Mouse (Mus musculus): Measurements from ENCODE around the gene Vmn1r194. TPM values are rescaled to one million over a fixed set of nuclear protein-coding genes. Genes with fewer than 3 reads are reported as not detected.
"Not testable (repeated sequence)": the region's sequence is repeated elsewhere in the genome, so short reads cannot be mapped to it uniquely, and the experiment has no call there.

The Vmn1r194 gene
- not detected in 2 replicates for polyA plus RNA-seq (2015; fragmentation: Nextera tagmentation; extraction: Ambion mirVana)

GRCm38 (mm10) chr13:22243915-22244314 is at the start of gene Vmn1r194:
Gene Vmn1r194 (plus strand): TSS chr13:22244215.
- no peak within 1 kb of the TSS for H3K9ac ChIP-seq (ENCODE audit: low read length)
- H3K27ac ChIP-seq (replicated peaks) = no peak within 1 kb of the TSS
- H3K27me3 ChIP-seq (ENCODE audit: control insufficient read depth, insufficient read depth, low read length) = no peaks in the 10 kb centered on the region
- no peaks in the 10 kb centered on the region for H3K36me3 ChIP-seq (ENCODE audit: control insufficient read depth, insufficient read depth, low read length)
- no peaks in the 10 kb centered on the region for H3K9me3 ChIP-seq (ENCODE audit: control insufficient read depth, low read length)
- 21% methylated on average over 1 of the region's 1 CpGs for WGBS
- H3K4me2 ChIP-seq (replicated peaks; ENCODE audit: low read depth) = no peak within 1 kb of the TSS
- H3K4me3 ChIP-seq (ENCODE audit: low read depth, low read length) = no peak within 1 kb of the TSS
- TF ChIP-seq EP300 (optimal IDR thresholded peaks at IDR 0.05) = no peak
- DNase-seq (ENCODE audit: low spot score) (no peak), ATAC-seq (ENCODE audit: low FRiP score, low TSS enrichment) (no peak)
- H3K4me1 ChIP-seq (replicated peaks; ENCODE audit: control insufficient read depth, insufficient read depth) = no peaks in the 10 kb centered on the region

GRCm38 (mm10) chr13:22223060-22223459 is 21.0 kb upstream of the Vmn1r194 start, which contains the start of gene Vmn1r193:
Gene Vmn1r193 (minus strand): TSS chr13:22223160.
- not testable (repeated sequence) for DNase-seq (ENCODE audit: low spot score); ATAC-seq (ENCODE audit: low FRiP score, low TSS enrichment); H3K27ac ChIP-seq (replicated peaks); H3K36me3 ChIP-seq (ENCODE audit: control insufficient read depth, insufficient read depth, low read length); H3K4me1 ChIP-seq (replicated peaks; ENCODE audit: control insufficient read depth, insufficient read depth); H3K27me3 ChIP-seq (ENCODE audit: control insufficient read depth, insufficient read depth, low read length); H3K4me3 ChIP-seq (ENCODE audit: low read depth, low read length); H3K9me3 ChIP-seq (ENCODE audit: control insufficient read depth, low read length); H3K9ac ChIP-seq (ENCODE audit: low read length); H3K4me2 ChIP-seq (replicated peaks; ENCODE audit: low read depth)
- 69% methylated on average over 1 of the region's 1 CpGs for WGBS

- not testable (repeated sequence) for H3K27ac ChIP-seq (replicated peaks); H3K9me3 ChIP-seq (ENCODE audit: control insufficient read depth, low read length); DNase-seq (ENCODE audit: low spot score); H3K4me1 ChIP-seq (replicated peaks; ENCODE audit: control insufficient read depth, insufficient read depth); ATAC-seq (ENCODE audit: low FRiP score, low TSS enrichment); H3K27me3 ChIP-seq (ENCODE audit: control insufficient read depth, insufficient read depth, low read length); H3K36me3 ChIP-seq (ENCODE audit: control insufficient read depth, insufficient read depth, low read length); H3K4me3 ChIP-seq (ENCODE audit: low read depth, low read length); H3K9ac ChIP-seq (ENCODE audit: low read length); H3K4me2 ChIP-seq (replicated peaks; ENCODE audit: low read depth)
- 78% methylated on average over 1 of the region's 1 CpGs for WGBS
Measured at GRCm38 (mm10) chr13:22270222-22270621, 26.2 kb downstream of the Vmn1r194 start, which contains the start of gene Vmn1r195. Gene Vmn1r195 (plus strand): TSS chr13:22270522.

GRCm38 (mm10) chr13:22271721-22272120 is 27.7 kb downstream of the Vmn1r194 start:
- H3K4me3 ChIP-seq (ENCODE audit: low read depth, low read length) = no peak overlapping the region
- H3K27me3 ChIP-seq (ENCODE audit: control insufficient read depth, insufficient read depth, low read length) = no peaks in the 10 kb centered on the region
- H3K27ac ChIP-seq (replicated peaks) = no peak overlapping the region
- 42% methylated on average over 2 of the region's 2 CpGs for WGBS
- H3K9ac ChIP-seq (ENCODE audit: low read length) = no peak overlapping the region
- no peak for TF ChIP-seq EP300 (optimal IDR thresholded peaks at IDR 0.05)
- ATAC-seq (ENCODE audit: low FRiP score, low TSS enrichment) = no peak
- no peaks in the 10 kb centered on the region for H3K9me3 ChIP-seq (ENCODE audit: control insufficient read depth, low read length)
- H3K4me1 ChIP-seq (replicated peaks; ENCODE audit: control insufficient read depth, insufficient read depth) = no peaks in the 10 kb centered on the region
- no peak for DNase-seq (ENCODE audit: low spot score)
- H3K4me2 ChIP-seq (replicated peaks; ENCODE audit: low read depth) = no peak overlapping the region
- no peaks in the 10 kb centered on the region for H3K36me3 ChIP-seq (ENCODE audit: control insufficient read depth, insufficient read depth, low read length)

GRCm38 (mm10) chr13:22284578-22284977 is 40.6 kb downstream of the Vmn1r194 start:
- 57% methylated on average over 2 of the region's 2 CpGs for WGBS
- no peaks in the 10 kb centered on the region for H3K36me3 ChIP-seq (ENCODE audit: control insufficient read depth, insufficient read depth, low read length)
- H3K4me1 ChIP-seq (replicated peaks; ENCODE audit: control insufficient read depth, insufficient read depth) = no peaks in the 10 kb centered on the region
- H3K27ac ChIP-seq (replicated peaks) = no peak overlapping the region
- no peak overlapping the region for H3K4me2 ChIP-seq (replicated peaks; ENCODE audit: low read depth)
- no peaks in the 10 kb centered on the region for H3K9me3 ChIP-seq (ENCODE audit: control insufficient read depth, low read length)
- ATAC-seq (ENCODE audit: low FRiP score, low TSS enrichment) (no peak), DNase-seq (ENCODE audit: low spot score) (no peak)
- no peaks in the 10 kb centered on the region for H3K27me3 ChIP-seq (ENCODE audit: control insufficient read depth, insufficient read depth, low read length)
- TF ChIP-seq EP300 (optimal IDR thresholded peaks at IDR 0.05) = no peak
- TF ChIP-seq CTCF (IDR thresholded peaks at IDR 0.05; ENCODE audit: low read depth) = peak; percentile 48
- H3K4me3 ChIP-seq (ENCODE audit: low read depth, low read length) = no peak overlapping the region
- H3K9ac ChIP-seq (ENCODE audit: low read length) = no peak overlapping the region

GRCm38 (mm10) chr13:22289620-22290019 is 45.6 kb downstream of the Vmn1r194 start, which contains the start of gene Vmn1r196:
Gene Vmn1r196 (plus strand): TSS chr13:22289920.
- Histone ChIP-seq H3K36me3 (ENCODE audit: control insufficient read depth, insufficient read depth, low read length) (no peaks in the 10 kb centered on the region), H3K27ac (replicated peaks) (no peak within 1 kb of the TSS), H3K4me3 (ENCODE audit: low read depth, low read length) (no peak within 1 kb of the TSS), H3K9ac (ENCODE audit: low read length) (no peak within 1 kb of the TSS), H3K9me3 (ENCODE audit: control insufficient read depth, low read length) (no peaks in the 10 kb centered on the region), H3K4me1 (replicated peaks; ENCODE audit: control insufficient read depth, insufficient read depth) (no peaks in the 10 kb centered on the region), H3K4me2 (replicated peaks; ENCODE audit: low read depth) (no peak within 1 kb of the TSS), H3K27me3 (ENCODE audit: control insufficient read depth, insufficient read depth, low read length) (no peaks in the 10 kb centered on the region)
- 67% methylated on average over 2 of the region's 2 CpGs for WGBS
- ATAC-seq (ENCODE audit: low FRiP score, low TSS enrichment) (no peak), DNase-seq (ENCODE audit: low spot score) (no peak)
- no peak for TF ChIP-seq CTCF (IDR thresholded peaks at IDR 0.05; ENCODE audit: low read depth)
- no peak for TF ChIP-seq EP300 (optimal IDR thresholded peaks at IDR 0.05)

Small RNA genes within 50 kb of the gene (microRNA-seq; reads per million reads assigned to microRNA genes)
- gene Gm23282 = not detected
- not detected for gene Gm25084

Other genes starting within 250 kb of the Vmn1r194 start
- gene Prss16, start 234.5 kb upstream of the Vmn1r194 start, polyA plus RNA-seq (2015; fragmentation: Nextera tagmentation; extraction: Ambion mirVana) = 0.51 and 0.65 TPM in 2 replicates
- gene Hist1h2ah, start 208.6 kb upstream of the Vmn1r194 start, polyA plus RNA-seq (2015; fragmentation: Nextera tagmentation; extraction: Ambion mirVana) = 2.1 TPM in 1 of 2 replicates, not detected in the other
- 0.35 and 0.99 TPM in 2 replicates for gene Hist1h2bk, start 208.3 kb upstream of the Vmn1r194 start, polyA plus RNA-seq (2015; fragmentation: Nextera tagmentation; extraction: Ambion mirVana)
- 5.8 and 5.9 TPM in 2 replicates for gene Hist1h4i, start 202.9 kb upstream of the Vmn1r194 start, polyA plus RNA-seq (2015; fragmentation: Nextera tagmentation; extraction: Ambion mirVana)
- 12.1 and 12.6 TPM in 2 replicates for gene Hist1h2ag, start 201.3 kb upstream of the Vmn1r194 start, polyA plus RNA-seq (2015; fragmentation: Nextera tagmentation; extraction: Ambion mirVana)
- gene Hist1h2bj, start 201.0 kb upstream of the Vmn1r194 start, polyA plus RNA-seq (2015; fragmentation: Nextera tagmentation; extraction: Ambion mirVana) = 1.1 and 3.7 TPM in 2 replicates
- 0.04 TPM in 1 of 2 replicates, not detected in the other for gene Vmn1r188, start 159.8 kb upstream of the Vmn1r194 start, polyA plus RNA-seq (2015; fragmentation: Nextera tagmentation; extraction: Ambion mirVana)
- not detected in 2 replicates for gene Vmn1r189, start 138.4 kb upstream of the Vmn1r194 start, polyA plus RNA-seq (2015; fragmentation: Nextera tagmentation; extraction: Ambion mirVana)
- not detected in 2 replicates for gene Vmn1r191, start 60.2 kb upstream of the Vmn1r194 start, polyA plus RNA-seq (2015; fragmentation: Nextera tagmentation; extraction: Ambion mirVana)
- gene Vmn1r192, start 53.1 kb upstream of the Vmn1r194 start, polyA plus RNA-seq (2015; fragmentation: Nextera tagmentation; extraction: Ambion mirVana) = not detected in 2 replicates
- 0.01 TPM in 1 of 2 replicates, not detected in the other for gene Vmn1r193, start 21.1 kb upstream of the Vmn1r194 start, polyA plus RNA-seq (2015; fragmentation: Nextera tagmentation; extraction: Ambion mirVana)
- not detected in 2 replicates for gene Vmn1r195, start 26.3 kb downstream of the Vmn1r194 start, polyA plus RNA-seq (2015; fragmentation: Nextera tagmentation; extraction: Ambion mirVana)
- not detected in 2 replicates for gene Vmn1r196, start 45.7 kb downstream of the Vmn1r194 start, polyA plus RNA-seq (2015; fragmentation: Nextera tagmentation; extraction: Ambion mirVana)
- not detected in 2 replicates for gene Vmn1r197, start 80.4 kb downstream of the Vmn1r194 start, polyA plus RNA-seq (2015; fragmentation: Nextera tagmentation; extraction: Ambion mirVana)
- 0.01 TPM in 1 of 2 replicates, not detected in the other for gene Vmn1r198, start 106.1 kb downstream of the Vmn1r194 start, polyA plus RNA-seq (2015; fragmentation: Nextera tagmentation; extraction: Ambion mirVana)
- gene Vmn1r199, start 135.6 kb downstream of the Vmn1r194 start, polyA plus RNA-seq (2015; fragmentation: Nextera tagmentation; extraction: Ambion mirVana) = not detected in 2 replicates
- gene Vmn1r200, start 146.2 kb downstream of the Vmn1r194 start, polyA plus RNA-seq (2015; fragmentation: Nextera tagmentation; extraction: Ambion mirVana) = 0.01 TPM in 1 of 2 replicates, not detected in the other
- gene Vmn1r201, start 227.7 kb downstream of the Vmn1r194 start, polyA plus RNA-seq (2015; fragmentation: Nextera tagmentation; extraction: Ambion mirVana) = not detected in 2 replicates

All from stomach, postnatal 0 days (tissue).